Mouse (Mus musculus): ENCODE data around the gene Creb3l2. TPM values are rescaled to one million over a fixed set of nuclear protein-coding genes. Genes with fewer than 3 reads are reported as not detected.
"Not testable (repeated sequence)": the region's sequence is repeated elsewhere in the genome, so short reads cannot be mapped to it uniquely, and the experiment has no call there.

Gene Creb3l2
- polyA plus RNA-seq (2012; ENCODE audit: insufficient read depth, insufficient read length, missing spikeins), result 6.5 and 6.6 TPM in 2 replicates

- Histone ChIP-seq H3K4me1 (ENCODE audit: control insufficient read depth, insufficient read depth, insufficient read length, low read length) (no peaks in the 10 kb centered on the region), H3K4me3 (ENCODE audit: insufficient read depth, low read depth, low read length) (peak within 1 kb of the TSS; percentile 80), H3K27ac (replicated peaks; ENCODE audit: low read depth, low read length) (peak within 1 kb of the TSS; percentile 67)
Observed at GRCm38 (mm10) chr6:37442041-37442667, at the start of gene Creb3l2. Gene Creb3l2 (minus strand): TSS chr6:37442146.

DNA sequence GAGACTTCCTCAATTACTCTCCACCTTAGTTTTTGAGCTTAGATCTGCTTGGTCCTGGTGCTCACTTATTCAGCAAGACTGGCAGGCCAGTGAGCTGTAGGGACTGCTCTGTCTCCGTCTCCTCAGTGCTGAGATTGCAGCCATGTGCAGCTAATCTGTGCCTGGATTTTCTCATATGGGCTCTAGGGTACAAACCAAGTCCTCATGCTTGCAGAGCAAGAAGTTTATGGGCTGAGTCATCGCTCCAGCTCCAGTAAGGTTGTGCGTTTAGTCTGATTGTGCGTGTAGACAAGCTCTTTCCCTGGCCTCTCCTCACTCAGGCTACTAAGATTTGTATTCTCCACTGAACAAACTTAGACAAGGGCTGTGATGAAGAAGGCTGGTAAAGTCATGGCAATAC is 44.6 kb upstream of the Creb3l2 start:
- Histone ChIP-seq H3K4me1 (ENCODE audit: control insufficient read depth, insufficient read depth, insufficient read length, low read length) (no peaks in the 10 kb centered on the region), H3K4me3 (ENCODE audit: insufficient read depth, low read depth, low read length) (no peak overlapping the region), H3K27ac (replicated peaks; ENCODE audit: low read depth, low read length) (no peak overlapping the region)

DNA sequence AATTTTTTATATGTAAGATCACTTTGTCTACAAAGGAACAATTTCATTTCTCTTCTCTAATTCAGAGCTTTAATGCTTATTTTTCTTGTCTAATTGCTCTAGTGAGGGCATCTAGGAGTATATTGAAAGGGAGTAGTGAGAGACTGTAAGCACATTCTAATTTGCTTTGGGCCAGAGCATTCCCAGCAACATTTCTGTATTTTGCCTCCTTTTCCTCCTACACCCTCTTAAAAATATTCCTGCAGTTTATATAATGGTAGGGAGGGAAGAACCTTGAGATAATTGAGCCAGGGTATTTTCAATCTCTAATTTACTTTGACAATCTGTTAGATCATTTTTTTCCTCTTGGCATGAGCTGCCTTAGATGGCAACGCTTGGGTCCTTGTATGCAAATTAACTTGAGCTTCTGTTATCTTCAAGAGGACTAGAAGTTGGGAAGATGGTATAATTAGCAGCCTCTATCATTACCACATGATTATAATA is 42.7 kb upstream of the Creb3l2 start:
- Histone ChIP-seq H3K27ac (replicated peaks; ENCODE audit: low read depth, low read length) (no peak overlapping the region), H3K4me1 (ENCODE audit: control insufficient read depth, insufficient read depth, insufficient read length, low read length) (no peaks in the 10 kb centered on the region), H3K4me3 (ENCODE audit: insufficient read depth, low read depth, low read length) (no peak overlapping the region)

DNA sequence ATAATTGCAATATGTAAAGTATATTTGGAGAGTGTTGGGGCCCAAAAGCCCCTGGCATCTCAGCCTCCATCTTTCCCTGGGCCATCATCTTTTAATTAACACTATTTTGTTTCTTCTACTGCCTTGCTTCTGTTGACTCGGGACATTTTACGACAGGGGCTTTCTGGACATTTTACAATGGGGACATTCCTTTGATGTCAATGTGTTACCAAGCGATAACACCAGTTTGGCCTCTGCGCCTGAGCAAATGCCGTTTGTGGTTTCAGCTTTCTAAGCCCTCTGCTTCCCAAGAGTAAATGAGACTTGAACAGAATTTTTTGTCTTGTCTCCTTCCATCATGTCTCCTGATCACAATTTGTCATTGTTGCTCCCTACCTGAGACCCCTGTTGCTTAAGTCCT is 41.3 kb upstream of the Creb3l2 start:
- no peaks in the 10 kb centered on the region for H3K4me1 ChIP-seq (ENCODE audit: control insufficient read depth, insufficient read depth, insufficient read length, low read length)
- H3K27ac ChIP-seq (replicated peaks; ENCODE audit: low read depth, low read length), result no peak overlapping the region
- H3K4me3 ChIP-seq (ENCODE audit: insufficient read depth, low read depth, low read length), result no peak overlapping the region

- Histone ChIP-seq H3K4me1 (ENCODE audit: control insufficient read depth, insufficient read depth, insufficient read length, low read length) (no peaks in the 10 kb centered on the region), H3K27ac (replicated peaks; ENCODE audit: low read depth, low read length) (no peak overlapping the region), H3K4me3 (ENCODE audit: insufficient read depth, low read depth, low read length) (no peak overlapping the region)
Observed at GRCm38 (mm10) chr6:37481147-37481546, 39.2 kb upstream of the Creb3l2 start.

DNA sequence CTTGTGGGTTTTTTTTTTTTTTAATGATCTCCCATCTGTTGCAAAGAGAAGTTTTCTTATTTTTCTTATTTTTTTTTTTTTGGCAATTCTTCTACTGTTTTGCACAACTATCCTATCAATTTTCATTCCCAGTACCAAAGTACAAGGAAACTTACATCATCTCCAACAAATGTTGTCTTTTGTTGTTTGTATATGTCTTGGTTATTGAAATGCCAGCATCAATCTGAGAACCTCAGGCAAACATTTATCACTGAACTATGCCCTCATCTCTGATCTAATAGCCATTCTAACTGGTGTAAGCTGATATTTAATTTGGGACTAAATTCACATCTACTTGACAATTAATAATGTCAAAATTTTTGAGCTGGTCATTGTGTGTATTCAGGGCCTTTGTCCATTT is 38.1 kb upstream of the Creb3l2 start:
- Histone ChIP-seq H3K4me1 (ENCODE audit: control insufficient read depth, insufficient read depth, insufficient read length, low read length) (no peaks in the 10 kb centered on the region), H3K4me3 (ENCODE audit: insufficient read depth, low read depth, low read length) (no peak overlapping the region)

GRCm38 (mm10) chr6:37478481-37478880 is 36.5 kb upstream of the Creb3l2 start:
- Histone ChIP-seq H3K27ac (replicated peaks; ENCODE audit: low read depth, low read length) (no peak overlapping the region), H3K4me1 (ENCODE audit: control insufficient read depth, insufficient read depth, insufficient read length, low read length) (no peaks in the 10 kb centered on the region), H3K4me3 (ENCODE audit: insufficient read depth, low read depth, low read length) (no peak overlapping the region)

More for the DNA sequence above, 38.1 kb upstream of the Creb3l2 start:
- H3K27ac ChIP-seq (replicated peaks; ENCODE audit: low read depth, low read length), result no peak overlapping the region

- no peak overlapping the region for H3K4me3 ChIP-seq (ENCODE audit: insufficient read depth, low read depth, low read length)
- H3K4me1 ChIP-seq (ENCODE audit: control insufficient read depth, insufficient read depth, insufficient read length, low read length), result no peaks in the 10 kb centered on the region
- no peak overlapping the region for H3K27ac ChIP-seq (replicated peaks; ENCODE audit: low read depth, low read length)
Observed at GRCm38 (mm10) chr6:37473674-37474342, 31.9 kb upstream of the Creb3l2 start.

DNA sequence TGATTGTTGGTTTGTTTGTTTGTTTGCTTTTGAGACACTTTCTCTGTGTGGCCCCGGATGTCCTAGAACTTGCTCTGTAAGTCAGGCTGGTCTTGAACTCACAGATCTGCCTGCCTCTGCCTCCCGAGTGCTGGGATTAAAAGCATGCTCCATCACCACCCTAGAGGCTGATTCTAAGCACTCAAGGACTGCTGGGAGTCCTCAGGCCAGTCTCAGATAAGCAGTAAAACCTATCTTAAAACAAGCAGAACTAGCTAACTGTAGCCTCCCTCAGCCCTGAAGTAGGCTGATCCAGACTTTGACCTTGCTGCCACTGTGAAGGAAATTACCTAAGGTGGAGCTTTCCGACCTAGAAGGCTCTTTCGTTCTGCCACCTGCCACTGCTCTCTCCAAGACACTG is 28.3 kb upstream of the Creb3l2 start:
- Histone ChIP-seq H3K4me3 (ENCODE audit: insufficient read depth, low read depth, low read length) (no peak overlapping the region), H3K27ac (replicated peaks; ENCODE audit: low read depth, low read length) (no peak overlapping the region), H3K4me1 (ENCODE audit: control insufficient read depth, insufficient read depth, insufficient read length, low read length) (no peaks in the 10 kb centered on the region)

- no peak overlapping the region for H3K4me3 ChIP-seq (ENCODE audit: insufficient read depth, low read depth, low read length)
- H3K27ac ChIP-seq (replicated peaks; ENCODE audit: low read depth, low read length), result no peak overlapping the region
- no peaks in the 10 kb centered on the region for H3K4me1 ChIP-seq (ENCODE audit: control insufficient read depth, insufficient read depth, insufficient read length, low read length)
Observed at GRCm38 (mm10) chr6:37465847-37466246, 23.9 kb upstream of the Creb3l2 start.

DNA sequence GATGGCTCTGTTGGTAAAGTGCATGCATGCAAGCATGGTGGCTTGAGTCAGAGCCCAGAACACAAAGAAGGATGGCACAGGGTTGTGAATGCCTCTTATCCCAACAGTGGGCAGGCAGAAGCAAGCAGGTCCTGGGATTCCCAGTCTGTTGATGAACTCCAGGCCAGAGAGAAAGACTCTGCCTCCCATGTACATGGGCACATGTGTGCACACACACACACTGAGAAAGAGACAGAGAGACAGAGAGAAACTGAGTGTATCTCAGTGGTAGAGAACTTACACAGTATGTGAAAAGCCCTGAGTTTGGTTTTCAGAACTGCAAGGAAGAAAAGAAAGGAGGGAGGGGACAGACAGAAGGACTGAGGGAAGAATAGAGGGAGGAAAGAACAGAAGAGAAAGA is 23.4 kb upstream of the Creb3l2 start:
- no peak overlapping the region for H3K4me3 ChIP-seq (ENCODE audit: insufficient read depth, low read depth, low read length)
- H3K27ac ChIP-seq (replicated peaks; ENCODE audit: low read depth, low read length), result no peak overlapping the region
- H3K4me1 ChIP-seq (ENCODE audit: control insufficient read depth, insufficient read depth, insufficient read length, low read length), result no peaks in the 10 kb centered on the region

DNA sequence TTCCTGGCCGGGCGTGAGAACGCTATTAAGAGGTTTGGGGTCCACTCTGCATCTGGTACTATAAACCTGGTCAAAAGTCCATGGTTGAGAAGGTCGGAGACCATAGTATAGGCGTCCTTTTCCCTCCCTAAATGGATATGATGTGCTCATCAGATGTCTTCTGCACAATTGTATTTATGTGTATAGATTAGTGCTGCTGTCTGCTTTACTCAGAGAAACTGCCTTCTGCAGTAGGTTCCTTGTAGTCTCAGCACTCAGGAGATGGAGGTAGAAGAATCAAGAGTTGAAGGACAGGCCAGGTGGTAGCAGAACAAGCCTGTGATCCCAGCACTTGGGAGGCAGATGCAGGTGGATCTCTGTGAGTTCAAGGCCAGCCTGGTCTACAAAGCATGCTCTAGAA is 22.6 kb upstream of the Creb3l2 start:
- Histone ChIP-seq H3K4me1 (ENCODE audit: control insufficient read depth, insufficient read depth, insufficient read length, low read length) (no peaks in the 10 kb centered on the region), H3K4me3 (ENCODE audit: insufficient read depth, low read depth, low read length) (peak overlapping the region; percentile 61), H3K27ac (replicated peaks; ENCODE audit: low read depth, low read length) (peak overlapping the region; percentile 58; the same call in 1 of the 2 replicates)

GRCm38 (mm10) chr6:37463517-37464482 is 21.9 kb upstream of the Creb3l2 start:
- H3K4me1 ChIP-seq (ENCODE audit: control insufficient read depth, insufficient read depth, insufficient read length, low read length), result not testable (repeated sequence)
- Histone ChIP-seq H3K4me3 (ENCODE audit: insufficient read depth, low read depth, low read length) (peak overlapping the region; percentile 24; the same call in 1 of the 2 replicates), H3K27ac (replicated peaks; ENCODE audit: low read depth, low read length) (peak overlapping the region; percentile 39)

DNA sequence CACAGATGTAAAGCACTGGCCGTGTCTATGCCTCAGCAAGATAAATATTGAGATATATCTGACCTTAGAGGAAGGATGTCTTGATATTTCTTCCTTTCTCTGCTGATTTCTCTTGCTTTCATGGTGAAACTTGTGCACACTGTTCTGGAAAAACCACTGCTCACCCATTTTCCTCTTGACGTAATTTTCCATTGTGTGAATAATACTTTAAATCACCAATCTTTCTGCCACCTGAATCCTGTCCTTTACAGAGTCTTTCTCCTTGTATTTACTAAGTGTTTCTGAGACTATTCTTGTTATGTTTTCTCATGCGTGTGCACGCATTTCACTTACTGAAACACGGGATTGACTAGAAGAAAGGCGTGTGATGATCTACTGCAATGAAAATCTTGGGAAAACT is 18.7 kb upstream of the Creb3l2 start:
- Histone ChIP-seq H3K27ac (replicated peaks; ENCODE audit: low read depth, low read length) (no peak overlapping the region), H3K4me1 (ENCODE audit: control insufficient read depth, insufficient read depth, insufficient read length, low read length) (no peaks in the 10 kb centered on the region), H3K4me3 (ENCODE audit: insufficient read depth, low read depth, low read length) (no peak overlapping the region)

DNA sequence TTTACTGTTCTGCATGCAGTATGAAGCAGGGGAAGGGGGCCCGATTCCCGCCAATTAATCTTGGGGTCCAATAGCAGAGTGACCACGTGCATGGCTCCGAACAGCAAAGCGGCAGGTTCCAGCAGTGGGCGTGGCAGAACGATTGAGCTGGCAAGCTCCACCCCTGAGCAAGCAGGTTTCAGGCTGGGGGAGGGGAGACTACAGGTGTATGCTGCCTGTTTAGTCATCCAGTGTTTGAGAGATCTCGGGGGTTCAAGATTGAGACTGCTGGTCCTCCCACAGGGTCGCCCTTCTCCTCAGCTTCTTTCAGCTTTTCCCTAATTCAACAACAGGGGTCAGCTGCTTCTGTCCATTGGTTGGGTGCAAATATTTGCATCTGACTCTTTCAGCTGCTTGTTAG is 17.7 kb upstream of the Creb3l2 start:
- H3K4me1 ChIP-seq (ENCODE audit: control insufficient read depth, insufficient read depth, insufficient read length, low read length); H3K4me3 ChIP-seq (ENCODE audit: insufficient read depth, low read depth, low read length); H3K27ac ChIP-seq (replicated peaks; ENCODE audit: low read depth, low read length): not testable (repeated sequence)

All from brown adipose tissue, adult 24 weeks (tissue).